Mouse (Mus musculus) gastrocnemius, postnatal 36 days (tissue): ENCODE results near the gene Ctns. TPM values are rescaled to one million over a fixed set of nuclear protein-coding genes. Genes with fewer than 3 reads are reported as not detected.

Experiments used
- DNase-seq, 2 experiments: peaks; one replicate each; pipeline ENCODE4 v3.0.0; 2022
- intact Hi-C: fragments of 180-260 bp; cut with DNase I; formaldehyde crosslinking; loops from one replicate; pipeline ENCODE4 v1.15.1; 2025
- long read RNA-seq, 2 experiments: library from polyadenylated mRNA; stranded (forward); transcript quantifications; one replicate each; pipeline ENCODE4 v2.0.0; 2021
- total RNA-seq, 2 experiments: library from RNA; stranded (reverse); gene quantifications; 2 replicates each; pipeline ENCODE4 v1.2.3; 2021

Ctns gene
- 1 to 10 TPM; 5.3 to 5.5 TPM for total RNA-seq
- long read RNA-seq, experiment 1, partial matches to known transcripts = 0 of 1 reads
- long read RNA-seq, experiment 1, other reads (novel, unspliced or antisense) = 0 of 1 reads
- long read RNA-seq, experiment 2, partial matches to known transcripts = 0 of 2 reads
- long read RNA-seq, experiment 2, other reads (novel, unspliced or antisense) = 1 of 2 reads

GRCm38 (mm10) chr11:73198603-73199229 lies at the start of gene Ctns:
Gene Ctns, minus strand, starts transcription at chr11:73199042.
- intact Hi-C loops = no loop called here
- peak in 1 of 2 experiments; percentile 66 for DNase-seq

- DNase-seq = no peak
- intact Hi-C loops = no loop called here
These were observed 43.9 kb upstream of the Ctns start for GRCm38 (mm10) chr11:73242777-73243176.

GRCm38 (mm10) chr11:73242199-73242598 lies 43.4 kb upstream of the Ctns start:
- intact Hi-C loops = no loop called here
- DNase-seq = no peak

DNA sequence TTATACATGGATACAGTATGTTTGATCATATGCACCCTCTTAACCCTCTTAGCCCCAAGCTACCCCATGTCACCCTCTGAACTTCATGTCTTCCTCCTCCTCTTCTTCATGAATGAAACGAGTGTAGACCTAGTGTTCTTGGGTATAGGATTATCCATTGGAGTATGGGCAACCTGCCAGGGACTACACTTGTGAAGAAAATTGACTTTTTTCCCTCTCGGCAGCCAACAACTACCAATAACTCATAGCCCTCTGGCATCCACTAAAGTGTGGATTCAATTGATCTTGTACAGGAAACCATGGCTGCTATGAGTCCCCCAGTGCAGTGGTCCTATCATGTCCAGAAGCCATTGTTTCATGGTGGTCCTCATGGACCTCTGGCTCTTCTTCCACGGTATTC lies 37.9 kb upstream of the Ctns start:
- DNase-seq = no peak
- intact Hi-C loops = no loop called here

DNA sequence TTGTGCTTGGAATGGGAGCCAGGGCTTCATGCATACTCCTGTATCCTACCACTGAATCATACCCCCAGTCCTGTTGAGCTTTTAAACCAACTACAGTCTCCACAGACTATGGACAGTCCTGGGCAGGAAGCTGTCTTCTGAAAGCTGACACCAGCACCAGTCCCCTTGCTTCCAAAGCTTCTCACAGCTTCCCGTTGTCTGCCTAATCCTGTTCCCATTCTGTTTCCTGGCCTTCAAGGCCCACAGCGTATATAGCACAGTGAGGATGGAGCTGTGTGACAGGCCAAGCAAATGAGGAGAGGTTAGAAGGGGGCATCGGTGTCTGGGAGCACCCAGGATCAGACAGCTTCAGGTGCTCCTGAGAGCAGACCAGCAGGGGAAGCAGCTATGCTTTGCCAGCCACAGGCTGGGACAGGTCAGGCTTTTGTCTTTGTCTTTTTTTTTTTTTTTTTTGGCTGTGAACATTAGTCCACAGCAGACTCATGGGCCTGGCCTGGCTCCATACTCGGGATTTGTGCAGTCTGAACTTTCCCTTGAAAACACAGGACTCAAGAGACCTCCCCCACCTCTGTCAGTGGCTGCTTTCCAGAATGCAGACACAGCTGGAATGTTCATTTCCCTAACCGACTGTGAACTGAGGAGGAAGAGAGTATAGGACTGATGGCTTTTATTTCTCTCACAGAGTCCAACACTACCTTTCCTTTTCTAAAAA lies 37.3 kb upstream of the Ctns start:
- intact Hi-C loops = no loop called here

DNA sequence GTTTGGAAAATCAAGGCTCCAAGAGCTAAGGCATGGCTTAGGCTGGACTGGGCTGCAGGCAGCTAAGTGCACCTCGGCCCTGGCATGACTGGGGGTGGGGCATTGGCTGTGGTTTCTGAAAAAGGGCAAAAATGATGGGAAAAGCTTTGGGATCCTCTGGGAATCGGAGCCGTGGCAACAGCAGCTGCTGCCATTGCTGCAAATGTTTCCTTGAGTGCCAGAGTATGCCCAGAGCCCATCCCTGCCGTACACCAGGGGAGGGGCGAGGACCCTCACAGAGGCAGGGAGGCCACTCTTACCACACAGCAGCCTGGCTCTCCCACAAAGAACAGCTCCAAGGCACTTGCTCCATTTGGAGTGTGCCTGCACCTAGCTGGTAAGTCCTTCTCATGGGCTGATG lies 35.1 kb upstream of the Ctns start, which contains the start of gene Trpv1:
Gene Trpv1, plus strand, starts transcription at position 301 of the 400 bp plus-strand sequence.
- DNase-seq = no peak
- intact Hi-C loops = no loop called here

More for the DNA sequence above, 37.3 kb upstream of the Ctns start:
- peak; percentile 60 to 79 for DNase-seq

DNA sequence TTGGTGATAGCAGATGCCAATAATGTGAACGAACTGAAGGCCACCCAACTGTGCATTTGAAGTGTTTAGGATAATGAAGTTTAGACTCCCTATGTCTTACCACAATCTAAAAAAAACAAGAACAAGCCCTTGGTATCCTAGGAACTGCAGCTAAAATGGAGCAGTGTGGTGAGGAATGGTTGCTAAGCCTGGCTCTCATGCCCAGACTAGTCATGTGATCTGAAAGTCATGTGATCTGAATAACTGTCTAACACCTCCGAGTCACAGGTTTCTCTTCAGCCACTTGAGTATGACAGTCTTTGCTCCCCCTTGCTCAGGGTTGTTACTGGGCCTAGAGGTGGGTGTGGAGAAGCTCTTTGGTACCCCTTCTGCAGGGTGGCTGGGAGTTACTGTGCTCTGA lies 33.7 kb upstream of the Ctns start:
- no peak for DNase-seq
- intact Hi-C loops = no loop called here

DNA sequence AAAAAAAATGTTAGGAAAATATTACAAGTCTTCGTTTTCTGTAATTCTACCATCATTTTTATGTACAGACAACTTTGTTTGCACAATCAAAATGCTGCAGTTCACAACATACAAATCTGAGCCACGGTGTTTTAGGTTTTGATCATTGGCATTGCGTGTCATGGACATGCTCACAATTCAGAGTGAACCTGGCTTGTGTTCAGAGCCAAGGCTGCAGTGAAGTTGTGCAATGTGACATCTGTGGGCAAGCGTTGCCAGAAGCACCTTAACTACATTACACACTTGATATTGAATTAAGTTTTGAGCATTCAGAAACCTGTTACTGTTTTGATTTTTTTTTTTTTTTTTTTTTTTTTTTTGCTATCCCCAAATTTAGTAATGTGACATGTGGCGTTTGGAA lies 31.2 kb upstream of the Ctns start:
- no peak for DNase-seq
- intact Hi-C loops = no loop called here

- intact Hi-C loops = no loop called here
- DNase-seq = peak in 1 of 2 experiments; percentile 4
These were observed 30.0 kb upstream of the Ctns start for GRCm38 (mm10) chr11:73228881-73229280.

GRCm38 (mm10) chr11:73225856-73226255 lies 27.0 kb upstream of the Ctns start:
- no peak for DNase-seq
- intact Hi-C loops = no loop called here

DNA sequence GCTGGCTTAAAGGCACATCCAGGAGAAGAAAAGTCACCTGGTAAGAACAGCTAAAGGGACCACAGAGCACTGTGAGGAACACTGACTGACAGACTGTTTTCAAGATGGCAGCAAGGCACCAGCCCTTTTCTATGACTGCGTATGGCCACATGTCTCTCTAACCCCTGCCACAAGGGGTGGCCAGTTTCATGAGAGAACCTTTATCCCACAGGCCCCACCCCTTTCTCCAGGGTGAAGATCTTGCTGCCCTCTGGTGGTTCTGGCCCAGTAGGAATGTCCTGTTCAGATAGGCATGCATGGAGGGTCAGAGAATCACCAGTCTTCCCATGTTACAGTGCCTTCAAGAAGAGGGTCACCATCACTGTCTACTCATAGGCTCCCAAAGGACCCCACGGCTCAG lies 25.1 kb upstream of the Ctns start:
- intact Hi-C loops = no loop called here
- peak in 1 of 2 experiments; percentile 17 for DNase-seq

DNA sequence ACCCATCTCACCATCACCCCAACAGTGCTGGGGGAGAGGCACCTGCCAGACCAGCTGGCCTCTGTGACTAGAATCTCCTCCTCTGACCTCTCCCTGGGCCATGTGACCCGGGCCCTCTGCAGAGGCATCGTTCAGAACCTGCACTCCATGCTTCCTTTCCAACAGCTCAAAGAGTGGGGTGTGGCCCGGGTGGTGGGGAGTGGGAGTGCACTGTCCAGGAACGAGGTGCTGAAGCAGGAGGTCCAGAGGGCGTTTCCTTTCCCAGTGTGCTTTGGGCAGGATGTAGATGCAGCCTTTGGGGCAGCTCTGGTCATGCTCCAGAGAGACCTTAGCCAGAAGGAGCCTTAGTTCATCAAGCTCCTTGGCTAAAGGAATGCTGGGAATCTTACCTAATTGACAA lies 24.0 kb upstream of the Ctns start:
- intact Hi-C loops = no loop called here
- DNase-seq = peak in 1 of 2 experiments; percentile 7

DNA sequence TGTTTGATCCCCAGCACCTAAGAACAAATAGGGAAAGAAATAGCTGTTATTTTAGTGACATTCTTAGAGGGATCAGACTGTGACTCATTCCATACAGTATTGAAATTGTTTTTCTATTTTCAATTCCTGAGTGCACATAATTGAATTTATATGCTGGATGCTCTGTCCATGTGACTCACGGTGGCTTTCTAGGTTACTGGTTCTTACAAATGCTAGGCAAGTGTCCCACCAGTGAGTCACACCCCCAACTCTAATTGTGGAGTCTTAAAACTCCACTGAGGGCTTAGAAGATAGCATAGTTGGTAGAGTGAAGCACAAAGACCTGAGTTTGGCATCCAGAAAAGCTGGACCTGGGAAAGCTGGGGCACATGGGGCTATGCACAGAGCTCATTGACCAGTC lies 21.8 kb upstream of the Ctns start:
- DNase-seq = no peak
- intact Hi-C loops = no loop called here

- intact Hi-C loops = no loop called here
These were observed 20.8 kb upstream of the Ctns start for GRCm38 (mm10) chr11:73219671-73220070.

DNA sequence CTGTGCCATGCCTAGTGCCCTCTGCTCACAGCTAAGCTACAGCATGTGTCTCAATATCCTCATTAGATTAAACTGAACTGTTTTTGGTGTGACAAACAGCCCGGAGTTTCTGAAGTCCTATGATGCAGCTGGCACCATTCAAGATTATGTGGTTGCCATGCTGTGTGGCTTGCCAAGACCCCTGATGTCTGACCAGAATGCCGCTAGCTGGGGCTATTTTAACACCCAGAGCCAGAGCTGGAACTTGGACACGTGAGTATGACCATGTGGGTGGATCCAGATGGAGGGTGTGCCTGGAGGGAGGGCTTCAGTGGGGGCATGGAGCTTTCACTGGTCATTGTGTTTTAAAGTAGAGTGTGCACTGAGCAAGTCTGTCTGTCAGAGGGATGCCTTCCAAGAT lies 15.1 kb upstream of the Ctns start:
- DNase-seq = no peak
- intact Hi-C loops = no loop called here

More at GRCm38 (mm10) chr11:73219671-73220070, 20.8 kb upstream of the Ctns start:
- DNase-seq = no peak

DNA sequence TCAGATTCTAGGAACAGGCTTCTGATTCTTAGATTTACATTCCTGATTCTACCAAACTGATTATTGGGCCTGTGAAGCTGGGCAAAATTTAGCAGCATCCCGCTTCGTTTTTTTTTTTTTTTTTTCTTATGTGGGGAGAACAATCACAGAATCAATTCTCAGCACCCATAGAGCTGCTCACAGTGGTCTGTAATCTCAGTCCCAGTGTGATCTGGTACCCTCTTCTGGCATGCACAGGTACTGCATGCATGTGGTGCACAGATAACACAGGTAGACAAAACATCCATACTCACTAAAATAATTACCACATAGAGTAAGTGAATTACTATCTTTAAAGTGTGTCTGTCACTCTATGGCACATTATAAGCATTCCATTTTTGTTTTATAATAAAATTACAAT lies 8.8 kb upstream of the Ctns start:
- DNase-seq = no peak
- intact Hi-C loops = no loop called here

DNA sequence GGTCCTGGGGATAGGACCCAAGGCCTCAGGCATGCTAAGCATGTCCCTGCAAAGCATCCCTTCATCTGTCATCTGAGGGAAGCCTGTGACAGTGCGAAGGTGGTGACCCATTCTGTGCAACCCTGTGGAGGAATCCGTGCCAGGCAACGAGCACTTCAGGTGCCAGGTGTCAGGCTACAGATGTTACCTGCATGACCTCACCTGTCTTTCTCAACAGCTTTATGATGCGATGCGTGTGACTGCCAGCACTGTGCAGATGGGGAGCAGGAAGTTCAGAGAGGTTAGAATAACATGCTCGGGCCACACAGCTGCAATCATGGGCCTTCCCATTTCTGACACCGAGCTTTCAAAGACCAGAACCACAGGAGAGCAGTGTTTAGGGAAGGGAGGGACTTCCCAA lies 6.4 kb upstream of the Ctns start:
- no peak for DNase-seq
- intact Hi-C loops = no loop called here

GRCm38 (mm10) chr11:73203895-73204294 lies 5.1 kb upstream of the Ctns start:
- intact Hi-C loops = no loop called here
- no peak for DNase-seq

DNA sequence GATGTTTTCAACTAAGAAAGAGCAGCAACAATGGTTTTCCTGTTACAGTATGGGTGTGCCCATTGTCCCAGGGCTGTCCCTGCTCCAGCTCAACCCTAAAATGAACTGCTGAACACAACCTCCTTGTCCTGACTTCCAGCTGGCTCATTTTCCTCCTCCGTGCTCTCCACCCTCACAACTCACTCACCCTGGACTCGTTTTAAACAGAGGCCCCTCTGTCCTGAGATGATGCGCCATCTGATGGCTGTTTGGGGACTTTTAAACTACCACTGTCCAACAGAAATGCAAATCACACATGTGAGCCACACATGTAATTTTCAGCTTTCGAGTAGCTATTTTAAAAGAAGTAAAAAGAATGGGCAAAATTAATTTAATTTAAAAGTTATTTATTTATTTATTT lies 2.8 kb upstream of the Ctns start:
- no peak for DNase-seq
- intact Hi-C loops = no loop called here

DNA sequence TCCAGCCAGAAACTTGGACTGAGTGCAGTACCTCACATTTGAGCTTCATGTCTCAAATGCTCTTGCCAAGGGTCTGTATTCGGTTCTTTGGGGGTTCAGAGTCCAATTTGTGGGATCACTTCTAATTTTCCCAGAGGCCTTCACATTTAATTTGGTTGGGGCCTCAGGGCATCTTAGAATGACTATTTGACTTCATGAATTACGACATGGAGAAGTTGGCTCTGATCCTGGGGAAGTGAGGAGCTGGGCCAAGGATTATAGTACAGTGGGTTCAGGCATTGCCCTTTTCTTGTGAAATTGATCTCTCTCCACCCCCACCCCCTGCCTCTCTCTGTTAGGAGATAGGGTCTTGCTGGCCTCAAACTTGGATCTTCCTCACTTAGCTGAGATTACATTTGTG lies 2.2 kb upstream of the Ctns start:
- intact Hi-C loops = no loop called here
- DNase-seq = no peak

DNA sequence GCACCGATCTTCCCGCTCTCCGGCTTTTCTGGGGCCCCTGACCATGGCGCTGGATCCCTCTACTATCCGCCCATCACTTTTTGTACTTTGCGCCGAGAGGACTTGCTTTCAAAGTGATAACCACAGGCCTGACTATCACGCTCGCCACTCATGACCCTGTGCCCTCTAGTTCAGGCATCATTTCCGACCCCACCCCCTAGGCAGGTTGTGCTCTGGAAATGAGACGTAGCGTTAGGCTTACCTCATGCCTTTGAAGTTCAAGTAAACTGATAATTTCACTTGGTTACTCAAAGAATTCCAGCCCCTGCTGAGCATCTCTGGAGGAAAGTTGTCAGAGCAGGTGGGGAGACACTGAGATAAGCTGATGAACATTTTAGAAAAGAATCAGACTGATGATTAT lies 1.0 kb upstream of the Ctns start:
- intact Hi-C loops = no loop called here
- no peak for DNase-seq

- DNase-seq = peak; percentile 91 to 93
- intact Hi-C loops = no loop called here
These were observed 429 bp upstream of the Ctns start, which contains the start of gene Shpk for GRCm38 (mm10) chr11:73199230-73199712. Gene Shpk, plus strand, starts transcription at chr11:73199460.
